Mouse (Mus musculus): ENCODE results near the gene Zfp691.

- TF ChIP-seq GATA1 (IDR thresholded peaks at IDR 0.05; ENCODE audit: low read length) (no peak), TAL1 (IDR thresholded peaks at IDR 0.05; ENCODE audit: low read length) (no peak)
Measured at GRCm38 (mm10) chr4:119120095-119120494, 53.9 kb downstream of the Zfp691 start.
